ENCODE assay signal across 10 mouse cellular contexts in the genomic region with DNA sequence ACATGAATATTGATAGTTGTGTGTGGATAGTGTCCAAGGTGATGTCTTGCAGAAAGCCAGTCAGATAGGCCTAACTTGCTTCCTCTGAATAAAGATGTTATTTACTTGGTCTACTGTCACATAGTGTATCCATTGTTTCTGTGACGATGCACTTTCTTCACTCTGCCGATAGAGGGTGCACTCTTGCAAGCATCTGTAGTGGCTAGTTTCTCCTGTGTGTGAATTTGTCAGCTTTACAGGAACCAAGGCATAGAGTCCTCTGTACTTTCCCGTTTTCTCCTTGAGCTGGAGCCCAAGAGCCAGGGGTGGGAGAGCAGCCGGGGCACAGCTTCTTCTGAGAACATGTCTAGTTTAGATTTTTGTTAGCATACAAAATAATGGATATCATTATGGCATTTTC. TPM values are rescaled to one million over a fixed set of nuclear protein-coding genes. Genes with fewer than 3 reads are reported as not detected.
DNase-seq lines count a peak whose midpoint lies in the region; ATAC-seq and TF ChIP-seq lines count a peak whose summit lies in the region.
"Had no signal": no experiment of that assay in that cellular context is flagged by ENCODE, and none has a peak within 500 bp of the region (broad histone marks: within the 10 kb centered on the region; RNA-seq: fewer than 3 reads in every experiment).

No protein-coding gene starts in this region.

- H3K4me2 ChIP-seq in kidney, postnatal 0 days (ENCODE audit: low read length), result no peak overlapping the region

- TF ChIP-seq EP300 in ES-Bruce4 (IDR thresholded peaks at IDR 0.05; ENCODE audit: insufficient read depth, low read depth, low read length), result no peak

- H3K9ac ChIP-seq in kidney, postnatal 0 days (ENCODE audit: low read depth, low read length), result no peak overlapping the region
- H3K9ac ChIP-seq in ES-Bruce4 (ENCODE audit: low read depth, poor library complexity, severe bottlenecking), result no peak overlapping the region

- DNase-seq in kidney, postnatal 0 days (ENCODE audit: low spot score), result peak; percentile 81
- no peak for DNase-seq in kidney, postnatal 25 days
- DNase-seq in lung, postnatal 10 days, result peak; percentile 45
- DNase-seq in urinary bladder, postnatal 25 days (ENCODE audit: low spot score), result no peak
- no peak for DNase-seq in heart, adult 9 months (ENCODE audit: low spot score in 2 of 2)
- no peak for DNase-seq in adrenal gland, postnatal 4 days (ENCODE audit: low spot score in 2 of 2)

- no peak for ATAC-seq in kidney, postnatal 0 days (replicated peaks; ENCODE audit: low FRiP score, low read depth)

- H3K27ac ChIP-seq in kidney, postnatal 0 days, result no peak overlapping the region
- no peak overlapping the region for H3K27ac ChIP-seq in ES-Bruce4 (ENCODE audit: insufficient read depth, low read length)
- H3K27ac ChIP-seq in bone marrow, adult 2 months (ENCODE audit: control insufficient read depth, insufficient read depth, low read depth, low read length, poor library complexity), result no peak overlapping the region

- peaks cover 50% of the 10 kb centered on the region for H3K36me3 ChIP-seq in kidney, postnatal 0 days (ENCODE audit: insufficient read depth, low read length)
- H3K36me3 ChIP-seq in ES-Bruce4 (ENCODE audit: control insufficient read depth, insufficient read depth, low read length, poor library complexity, severe bottlenecking), result peaks cover 46% of the 10 kb centered on the region

- peak; percentile 91 for TF ChIP-seq CTCF in kidney, postnatal 0 days (IDR thresholded peaks at IDR 0.05; ENCODE audit: low read depth)
- TF ChIP-seq CTCF in ES-Bruce4 (IDR thresholded peaks at IDR 0.05; ENCODE audit: low read depth, low read length), result peak; percentile 44
- TF ChIP-seq CTCF in bone marrow, adult 2 months (IDR thresholded peaks at IDR 0.05; ENCODE audit: control insufficient read depth, insufficient read depth, low read length), result peak; percentile 45; the same call in 1 of the 2 replicates

- no peak overlapping the region for H3K4me3 ChIP-seq in kidney, postnatal 0 days (replicated peaks; ENCODE audit: low read depth, low read length)
- no peak overlapping the region for H3K4me3 ChIP-seq in ES-Bruce4 (ENCODE audit: low read depth, low read length)
- H3K4me3 ChIP-seq in bone marrow, adult 2 months (replicated peaks; ENCODE audit: control insufficient read depth, low read depth, low read length), result no peak overlapping the region
- H3K4me3 ChIP-seq: erythroblast, embryonic 14.5 days had no signal

- 40% methylated on average over 4 of the region's 4 CpGs for WGBS in kidney, postnatal 0 days
- 31% methylated on average over 4 of the region's 4 CpGs for WGBS in bone marrow, adult 2 months

- H3K4me1 ChIP-seq in kidney, postnatal 0 days (replicated peaks; ENCODE audit: insufficient read depth, low read length), result no peaks in the 10 kb centered on the region
- no peaks in the 10 kb centered on the region for H3K4me1 ChIP-seq in ES-Bruce4 (ENCODE audit: control insufficient read depth, insufficient read depth, low read length)
- H3K4me1 ChIP-seq in bone marrow, adult 2 months (ENCODE audit: control insufficient read depth, insufficient read depth, low read length), result no peaks in the 10 kb centered on the region

- no peak for TF ChIP-seq POLR2A in ES-Bruce4 (IDR thresholded peaks at IDR 0.05; ENCODE audit: insufficient read depth, low read length)
- no peak for TF ChIP-seq POLR2A in bone marrow, adult 2 months (IDR thresholded peaks at IDR 0.05; ENCODE audit: borderline replicate concordance, control insufficient read depth, low read depth, low read length)

- H3K9me3 ChIP-seq in kidney, postnatal 0 days (replicated peaks; ENCODE audit: low read length), result no peaks in the 10 kb centered on the region
- no peaks in the 10 kb centered on the region for H3K9me3 ChIP-seq in ES-Bruce4 (replicated peaks; ENCODE audit: control insufficient read depth, insufficient read depth, low read length, poor library complexity, severe bottlenecking)

- H3K27me3 ChIP-seq in kidney, postnatal 0 days (ENCODE audit: insufficient read depth, low read length), result no peaks in the 10 kb centered on the region
- H3K27me3 ChIP-seq in ES-Bruce4 (ENCODE audit: control insufficient read depth, insufficient read depth, low read length, poor library complexity, severe bottlenecking), result no peaks in the 10 kb centered on the region

RNA-seq across cellular contexts. Expression of a gene that starts 17.0 kb away (rescaled TPM):
- 5.4 and 5.9 TPM in 2 replicates for polyA plus RNA-seq in kidney, postnatal 0 days (2015; fragmentation: Nextera tagmentation; extraction: Ambion mirVana)
- 0.90 and 0.99 TPM in 2 replicates for polyA plus RNA-seq in ES-Bruce4 (2011; ENCODE audit: insufficient read depth, insufficient read length, low read depth, missing spikeins)
- polyA plus RNA-seq in bone marrow, adult 2 months (2011; ENCODE audit: insufficient read depth, insufficient read length, low replicate concordance, missing spikeins), result 5.1 and 8.4 TPM in 2 replicates
- total RNA-seq in adrenal gland, postnatal 4 days (2021), result 1 to 10 TPM; 5.3 to 5.4 TPM
- polyA plus RNA-seq: erythroblast, embryonic 14.5 days had no signal

RNA-seq across cellular contexts. Expression of a gene that starts 23.0 kb away (rescaled TPM):
- polyA plus RNA-seq in kidney, postnatal 0 days (2015; fragmentation: Nextera tagmentation; extraction: Ambion mirVana), result not detected in 2 replicates
- polyA plus RNA-seq in ES-Bruce4 (2011; ENCODE audit: insufficient read depth, insufficient read length, low read depth, missing spikeins), result not detected in 2 replicates
- not detected in 2 replicates for polyA plus RNA-seq in bone marrow, adult 2 months (2011; ENCODE audit: insufficient read depth, insufficient read length, low replicate concordance, missing spikeins)
- total RNA-seq in adrenal gland, postnatal 4 days (2021), result not detected
- polyA plus RNA-seq: erythroblast, embryonic 14.5 days; liver, embryonic 16.5 days had no signal

RNA-seq across cellular contexts. Expression of a gene that starts 30.5 kb away (rescaled TPM):
- polyA plus RNA-seq in kidney, postnatal 0 days (2015; fragmentation: Nextera tagmentation; extraction: Ambion mirVana), result 7.3 TPM in 2 replicates
- polyA plus RNA-seq in ES-Bruce4 (2011; ENCODE audit: insufficient read depth, insufficient read length, low read depth, missing spikeins), result 41.5 and 42.4 TPM in 2 replicates
- 13.1 and 17.6 TPM in 2 replicates for polyA plus RNA-seq in bone marrow, adult 2 months (2011; ENCODE audit: insufficient read depth, insufficient read length, low replicate concordance, missing spikeins)
- 10 to 100 TPM; 25.1 to 28.2 TPM for total RNA-seq in adrenal gland, postnatal 4 days (2021)

RNA-seq across cellular contexts. Expression of a gene that starts 30.6 kb away (rescaled TPM):
- 2,320 and 2,713 TPM in 2 replicates for polyA plus RNA-seq in kidney, postnatal 0 days (2015; fragmentation: Nextera tagmentation; extraction: Ambion mirVana)
- 552 and 561 TPM in 2 replicates for polyA plus RNA-seq in ES-Bruce4 (2011; ENCODE audit: insufficient read depth, insufficient read length, low read depth, missing spikeins)
- polyA plus RNA-seq in bone marrow, adult 2 months (2011; ENCODE audit: insufficient read depth, insufficient read length, low replicate concordance, missing spikeins), result 225 and 341 TPM in 2 replicates
- 100 to 1,000 TPM; 584 to 643 TPM for total RNA-seq in adrenal gland, postnatal 4 days (2021)

RNA-seq across cellular contexts. Expression of a gene that starts 36.5 kb away (rescaled TPM):
- polyA plus RNA-seq in kidney, postnatal 0 days (2015; fragmentation: Nextera tagmentation; extraction: Ambion mirVana), result not detected in 2 replicates
- polyA plus RNA-seq in ES-Bruce4 (2011; ENCODE audit: insufficient read depth, insufficient read length, low read depth, missing spikeins), result not detected in 2 replicates
- polyA plus RNA-seq in bone marrow, adult 2 months (2011; ENCODE audit: insufficient read depth, insufficient read length, low replicate concordance, missing spikeins), result not detected in 2 replicates
- total RNA-seq in adrenal gland, postnatal 4 days (2021), result not detected
- polyA plus RNA-seq: erythroblast, embryonic 14.5 days; liver, embryonic 16.5 days had no signal

Comparison
In these comparisons a context has a peak if more than half of its experiments do, and no peak if none do; other contexts are left out.
1. DNase-seq: peak in kidney, postnatal 0 days (single experiment) and lung, postnatal 10 days (single experiment); none in kidney, postnatal 25 days (0 of 2), urinary bladder, postnatal 25 days (single experiment), heart, adult 9 months (0 of 2) and adrenal gland, postnatal 4 days (0 of 2).
2. Peak in every context shown above with its lines, with median percentiles within 50 percentile points of each other: CTCF ChIP-seq.